ENCODE assay signal across 8 mouse cellular contexts in genomic region chr13:109685296-109686115, GRCm38 (mm10).
DNase-seq lines count a peak whose midpoint lies in the region; ATAC-seq lines count a peak whose summit lies in the region.

No protein-coding gene starts in this region.

- peak overlapping the region; percentile 44 for H3K4me3 ChIP-seq in hindbrain, embryonic 11.5 days (ENCODE audit: low read depth, low read length)

- H3K4me2 ChIP-seq in hindbrain, embryonic 11.5 days (replicated peaks; ENCODE audit: low read depth, low read length), result peak overlapping the region; percentile 71

- H3K4me1 ChIP-seq in hindbrain, embryonic 11.5 days (replicated peaks; ENCODE audit: control insufficient read depth, insufficient read depth, low read length), result no peaks in the 10 kb centered on the region

- peak overlapping the region; percentile 55 for H3K9ac ChIP-seq in hindbrain, embryonic 11.5 days (ENCODE audit: low read depth, low read length)

- no peaks in the 10 kb centered on the region for H3K27me3 ChIP-seq in hindbrain, embryonic 11.5 days (ENCODE audit: control insufficient read depth, insufficient read depth, low read length)

- under 1% methylated on average over 29 of the region's 29 CpGs for WGBS in hindbrain, embryonic 11.5 days

- no peaks in the 10 kb centered on the region for H3K9me3 ChIP-seq in hindbrain, embryonic 11.5 days (ENCODE audit: control insufficient read depth, low read length)

- peak; percentile 78 for ATAC-seq in hindbrain, embryonic 11.5 days (ENCODE audit: low FRiP score)
- ATAC-seq in megakaryocyte, adult 5-6 weeks (ENCODE audit: poor library complexity, severe bottlenecking), result peak; percentile 84
- no peak for ATAC-seq in activated CD4-positive, CD25-positive, alpha-beta regulatory T cell, adult 4 months

- peak overlapping the region; percentile 68 for H3K27ac ChIP-seq in hindbrain, embryonic 11.5 days (ENCODE audit: low read depth, low read length)

- H3K36me3 ChIP-seq in hindbrain, embryonic 11.5 days (ENCODE audit: control insufficient read depth, insufficient read depth, low read length), result no peaks in the 10 kb centered on the region

- intact Hi-C loops in left cerebral cortex, postnatal 10 days (cut with DNase I), result no loop called here

- peak; percentile 93 for DNase-seq in ZHBTc4 (ENCODE audit: low read depth, low spot score)
- peak; percentile 35 to 51 for DNase-seq in cerebellum, postnatal 10 days
- peak; percentile 15 to 31 for DNase-seq in frontal cortex, postnatal 14 days (ENCODE audit: low spot score in 2 of 2)
- peak; percentile 70 for DNase-seq in hindbrain, embryonic 11.5 days (ENCODE audit: low spot score)
- DNase-seq in left cerebral cortex, postnatal 10 days (ENCODE audit: extremely low spot score in 1 of 2, low spot score in 2 of 2), result peak; percentile 20 to 43
- peak; percentile 55 to 58 for DNase-seq in right cerebral cortex, postnatal 10 days (ENCODE audit: low spot score in 2 of 2)

Comparison
In these comparisons a context has a peak if more than half of its experiments do, and no peak if none do; other contexts are left out.
1. DNase-seq: peak in every context shown above with its lines; median percentile 93 in ZHBTc4; 70 in hindbrain, embryonic 11.5 days; 56 in right cerebral cortex, postnatal 10 days; 43 in cerebellum, postnatal 10 days; 32 in left cerebral cortex, postnatal 10 days; 23 in frontal cortex, postnatal 14 days.